Mouse (Mus musculus) testis, adult 2 months (tissue): ENCODE measurements around the gene Qprt.
A peak's percentile ranks its signal among the peaks of the same experiment; 100 is the strongest.

ENCODE experiments used
- CTCF ChIP-seq: fragments of 200-500 bp; IDR thresholded peaks from 2 replicates; pipeline ENCODE4 v1.5.1; 2012; ENCODE audit warnings: low read depth, mild to moderate bottlenecking, inconsistent platforms, low read length, moderate library complexity; ENCODE audit not compliant: control insufficient read depth, insufficient read depth, insufficient replicate concordance
- POLR2A ChIP-seq: fragments of 200-500 bp; IDR thresholded peaks from 2 replicates; pipeline ENCODE4 v1.6.1; 2012; ENCODE audit warnings: low read depth, mild to moderate bottlenecking, inconsistent platforms, low read length, moderate library complexity; ENCODE audit not compliant: control insufficient read depth

- peak; percentile 85 for TF ChIP-seq CTCF
- TF ChIP-seq POLR2A: no peak
Measured at GRCm38 (mm10) chr7:127110239-127111007, 11.6 kb downstream of the Qprt start.
